Mouse (Mus musculus): Measurements from ENCODE around the gene Gm20388.

DNA sequence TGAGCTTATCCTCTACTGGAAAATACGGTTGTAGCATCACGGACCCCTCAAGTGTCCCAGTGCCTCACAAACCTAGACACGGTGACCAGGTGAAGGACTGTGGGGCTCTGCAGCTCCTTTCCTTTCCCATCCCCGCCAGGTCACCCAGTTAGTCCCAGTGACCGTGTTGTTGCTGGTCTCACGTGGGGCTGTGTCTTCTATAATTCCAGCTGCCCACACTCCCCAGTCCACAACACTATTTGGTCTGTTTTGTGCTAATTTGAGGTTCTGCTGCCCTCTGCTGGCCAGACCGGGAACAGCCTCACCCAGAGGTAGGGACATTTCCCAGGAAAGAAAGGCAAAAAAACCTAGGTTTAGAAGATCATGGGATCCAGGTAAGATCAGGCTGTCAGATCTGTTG, 4439.0 kb downstream of the Gm20388 start:
- TF ChIP-seq CTCF (IDR thresholded peaks at IDR 0.05; ENCODE audit: extremely low read depth, insufficient read depth, low read length) (peak; percentile 96), POLR2A (IDR thresholded peaks at IDR 0.05; ENCODE audit: extremely low read depth, insufficient read depth, low read length) (no peak)

Data from cortical plate, adult 2 months (tissue).